Mouse (Mus musculus) stomach, embryonic 16.5 days (tissue): Measurements from ENCODE around the gene Mrgprb1. TPM values are rescaled to one million over a fixed set of nuclear protein-coding genes. Genes with fewer than 3 reads are reported as not detected.
"Not testable (repeated sequence)": the region's sequence is repeated elsewhere in the genome, so short reads cannot be mapped to it uniquely, and the experiment has no call there.

ENCODE experiments used
- ATAC-seq: fragments of 200-750 bp; cut with Nextera tagmentation; 2 replicates; pipeline ENCODE4 v1.8.0; 2017; ENCODE audit warnings: moderate number of reproducible peaks, moderate TSS enrichment; ENCODE audit not compliant: insufficient read depth, low FRiP score
- H3K27ac ChIP-seq: fragments of 300-500 bp; sonication (generic); 2 replicates; pipeline ENCODE4 v1.5.1; 2014; ENCODE audit warnings: low read length
- H3K27me3 ChIP-seq: fragments of 300-500 bp; sonication (generic); 2 replicates; pipeline ENCODE4 v1.6.1; 2014; ENCODE audit warnings: low read length, control low read depth, mixed read lengths; ENCODE audit not compliant: control insufficient read depth, insufficient read depth
- H3K36me3 ChIP-seq: fragments of 300-500 bp; sonication (generic); 2 replicates; pipeline ENCODE4 v1.6.1; 2014; ENCODE audit warnings: low read length; ENCODE audit not compliant: control insufficient read depth, insufficient read depth
- H3K4me1 ChIP-seq: fragments of 300-500 bp; sonication (generic); 2 replicates; pipeline ENCODE4 v1.6.1; 2014; ENCODE audit warnings: low read length, control low read depth, mixed read lengths; ENCODE audit not compliant: control insufficient read depth, insufficient read depth
- H3K4me2 ChIP-seq: fragments of 300-500 bp; sonication (generic); 2 replicates; pipeline ENCODE4 v1.6.1; 2014; ENCODE audit warnings: low read depth, low read length, mixed read lengths
- H3K4me3 ChIP-seq: fragments of 300-500 bp; sonication (generic); replicated peaks from 2 replicates; pipeline ENCODE4 v1.5.1; 2014; ENCODE audit warnings: mild to moderate bottlenecking, low read length
- H3K9ac ChIP-seq: fragments of 300-500 bp; sonication (generic); 2 replicates; pipeline ENCODE4 v1.6.1; 2014; ENCODE audit warnings: low read length
- H3K9me3 ChIP-seq: fragments of 300-500 bp; sonication (generic); replicated peaks from 2 replicates; pipeline ENCODE4 v1.6.1; 2016; ENCODE audit warnings: low read length, control low read depth; ENCODE audit not compliant: control insufficient read depth
- WGBS: fragments of 180-500 bp; shearing (Covaris S2); extraction: QIAGEN DNeasy Blood & Tissue Kit; methylation state at CpG from one replicate; pipeline ENCODE4 v1.1.7; 2014; 5-methylcytosine and 5-hydroxymethylcytosine counted together
- polyA plus RNA-seq: library from polyadenylated mRNA; unstranded; fragments of >200 nt; fragmentation: Nextera tagmentation; extraction: Ambion mirVana; gene quantifications from 2 replicates; pipeline ENCODE4 v1.2.1, GENCODE M21; 2015

The Mrgprb1 gene
- not detected in 2 replicates for polyA plus RNA-seq

DNA sequence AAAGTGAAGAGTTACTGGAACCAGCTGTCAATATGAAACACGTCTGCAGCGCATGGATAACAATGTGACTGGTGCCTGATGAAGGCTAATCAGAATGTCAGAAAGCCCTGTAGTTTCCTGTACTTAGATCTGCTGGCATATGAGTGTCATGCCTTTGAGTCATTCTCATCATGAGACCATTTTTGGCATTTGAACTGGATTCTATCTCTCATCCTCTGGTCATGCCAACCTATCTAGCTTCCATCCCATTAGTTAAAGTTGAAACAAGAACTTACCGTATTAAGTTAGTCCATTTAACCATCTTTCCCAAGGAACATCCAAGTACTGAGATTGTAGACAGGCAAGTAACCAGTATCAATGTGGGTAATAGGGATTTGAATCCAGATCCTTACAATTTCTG lies at the start of gene Mrgprb1:
Gene Mrgprb1, minus strand, starts transcription at position 101 of the 400 bp plus-strand sequence.
- ATAC-seq = no peak
- no peak within 1 kb of the TSS for H3K9ac ChIP-seq
- H3K4me3 ChIP-seq = no peak within 1 kb of the TSS
- no peaks in the 10 kb centered on the region for H3K9me3 ChIP-seq
- no peaks in the 10 kb centered on the region for H3K36me3 ChIP-seq
- no peaks in the 10 kb centered on the region for H3K4me1 ChIP-seq
- H3K27ac ChIP-seq = no peak within 1 kb of the TSS
- H3K27me3 ChIP-seq = no peaks in the 10 kb centered on the region
- no peak within 1 kb of the TSS for H3K4me2 ChIP-seq
- 77% methylated on average over 3 of the region's 3 CpGs for WGBS

DNA sequence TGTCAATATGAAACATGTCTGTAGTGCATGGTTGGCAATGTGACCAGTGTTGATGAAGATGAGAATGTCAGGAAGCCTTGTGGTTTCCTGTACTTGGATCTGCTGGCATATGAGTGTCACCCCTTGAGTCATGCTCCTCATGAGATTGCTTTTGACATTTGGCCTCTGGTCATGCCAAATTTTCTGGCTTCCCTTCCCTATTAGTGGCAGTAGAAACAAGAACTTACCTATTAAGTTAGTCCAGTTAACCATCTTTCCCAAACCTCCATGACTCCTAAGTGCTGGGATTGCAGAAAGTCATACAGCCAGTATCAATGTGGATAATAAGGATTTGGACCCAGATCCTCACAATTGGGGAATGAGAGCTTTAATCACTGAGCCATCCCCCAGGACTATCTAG lies 43.1 kb upstream of the Mrgprb1 start, which contains the start of gene Mrgprx2:
Gene Mrgprx2, minus strand, starts transcription at position 101 of the 400 bp plus-strand sequence.
- ATAC-seq = no peak

DNA sequence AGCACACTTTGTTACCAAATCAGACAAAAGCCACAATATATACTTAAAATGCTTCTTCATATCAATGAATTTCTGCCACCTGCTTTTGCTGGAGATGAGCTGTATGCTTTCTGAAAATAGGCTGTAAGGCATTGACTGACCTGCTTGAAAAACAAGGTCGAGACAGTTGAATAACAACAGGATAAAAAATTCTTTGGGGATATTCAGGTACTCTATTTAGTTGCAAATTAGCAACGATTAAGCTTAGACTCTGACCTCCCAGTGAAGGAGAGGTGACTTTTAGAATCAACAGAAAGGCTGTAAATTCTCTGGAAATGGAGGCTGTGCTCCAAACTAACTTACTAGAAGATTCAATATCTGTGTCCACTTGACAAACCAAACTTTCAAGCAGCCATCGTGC lies 19.6 kb downstream of the Mrgprb1 start:
- no peak overlapping the region for H3K4me3 ChIP-seq
- H3K4me1 ChIP-seq = no peaks in the 10 kb centered on the region
- WGBS = 50% methylated on average over 3 of the region's 3 CpGs
- H3K27ac ChIP-seq = no peak overlapping the region
- no peak overlapping the region for H3K4me2 ChIP-seq
- no peaks in the 10 kb centered on the region for H3K9me3 ChIP-seq
- no peaks in the 10 kb centered on the region for H3K27me3 ChIP-seq
- ATAC-seq = no peak
- H3K9ac ChIP-seq = no peak overlapping the region
- no peaks in the 10 kb centered on the region for H3K36me3 ChIP-seq

More for the DNA sequence above, 43.1 kb upstream of the Mrgprb1 start, which contains the start of gene Mrgprx2:
- Histone ChIP-seq H3K27me3 (no peaks in the 10 kb centered on the region), H3K4me3 (no peak within 1 kb of the TSS), H3K9ac (no peak within 1 kb of the TSS), H3K4me2 (no peak within 1 kb of the TSS), H3K9me3 (no peaks in the 10 kb centered on the region), H3K4me1 (no peaks in the 10 kb centered on the region), H3K27ac (no peak within 1 kb of the TSS), H3K36me3 (no peaks in the 10 kb centered on the region)

DNA sequence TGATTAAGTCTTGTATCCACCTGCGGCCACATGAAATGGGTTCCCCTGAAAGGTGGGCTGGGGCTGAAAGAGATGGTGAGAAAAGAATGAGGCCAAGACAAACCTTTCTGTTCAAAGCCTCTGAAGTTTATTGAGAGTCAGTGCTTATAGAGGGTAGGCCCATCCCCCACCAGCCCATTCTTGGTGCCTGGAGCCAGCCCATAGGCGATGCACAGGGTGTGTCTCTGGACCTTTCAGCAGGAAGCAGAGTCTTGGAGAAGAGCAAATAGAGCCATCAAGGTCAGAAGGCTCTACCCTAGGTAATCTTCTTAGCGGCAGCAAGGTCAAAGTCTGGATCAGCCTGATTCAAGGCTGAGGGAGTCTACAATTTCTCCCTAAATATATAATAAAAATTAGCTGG lies 20.2 kb downstream of the Mrgprb1 start:
- not testable (repeated sequence) for H3K9ac ChIP-seq, H3K27ac ChIP-seq, H3K4me2 ChIP-seq, H3K27me3 ChIP-seq, H3K4me1 ChIP-seq, H3K9me3 ChIP-seq, H3K36me3 ChIP-seq, ATAC-seq, H3K4me3 ChIP-seq
- WGBS = 81% methylated on average over 3 of the region's 3 CpGs

Other genes starting within 250 kb of the Mrgprb1 start
- gene Mrgprb8, start 67.8 kb downstream of the Mrgprb1 start, polyA plus RNA-seq = not detected in 2 replicates
- gene Mrgprx2, start 43.0 kb upstream of the Mrgprb1 start, polyA plus RNA-seq = not detected in 2 replicates
- 0.08 TPM in 1 of 2 replicates, not detected in the other for gene Mrgprb2, start 101.7 kb upstream of the Mrgprb1 start, polyA plus RNA-seq
- not detected in 2 replicates for gene Mrgprb3, start 187.5 kb upstream of the Mrgprb1 start, polyA plus RNA-seq